Mouse (Mus musculus) liver, embryonic 14.5 days (tissue): ENCODE data around the gene Mthfd1.

Experiments used
- CTCF ChIP-seq: IDR thresholded peaks from 2 replicates; pipeline ENCODE4 v1.5.1; 2016; ENCODE audit warnings: antibody characterized with exemption, low read depth, control low read depth
- EP300 ChIP-seq: IDR thresholded peaks from 2 replicates; pipeline ENCODE4 v1.6.1; 2016; ENCODE audit warnings: antibody characterized with exemption, low read depth

GRCm38 (mm10) chr12:76264325-76264965, 9.3 kb downstream of the Mthfd1 start:
- TF ChIP-seq CTCF = no peak
- no peak for TF ChIP-seq EP300
